Mouse (Mus musculus): ENCODE results near the gene Kctd12b.
"Not testable (repeated sequence)": the region's sequence is repeated elsewhere in the genome, so short reads cannot be mapped to it uniquely, and the experiment has no call there.

Gene Kctd12b

DNA sequence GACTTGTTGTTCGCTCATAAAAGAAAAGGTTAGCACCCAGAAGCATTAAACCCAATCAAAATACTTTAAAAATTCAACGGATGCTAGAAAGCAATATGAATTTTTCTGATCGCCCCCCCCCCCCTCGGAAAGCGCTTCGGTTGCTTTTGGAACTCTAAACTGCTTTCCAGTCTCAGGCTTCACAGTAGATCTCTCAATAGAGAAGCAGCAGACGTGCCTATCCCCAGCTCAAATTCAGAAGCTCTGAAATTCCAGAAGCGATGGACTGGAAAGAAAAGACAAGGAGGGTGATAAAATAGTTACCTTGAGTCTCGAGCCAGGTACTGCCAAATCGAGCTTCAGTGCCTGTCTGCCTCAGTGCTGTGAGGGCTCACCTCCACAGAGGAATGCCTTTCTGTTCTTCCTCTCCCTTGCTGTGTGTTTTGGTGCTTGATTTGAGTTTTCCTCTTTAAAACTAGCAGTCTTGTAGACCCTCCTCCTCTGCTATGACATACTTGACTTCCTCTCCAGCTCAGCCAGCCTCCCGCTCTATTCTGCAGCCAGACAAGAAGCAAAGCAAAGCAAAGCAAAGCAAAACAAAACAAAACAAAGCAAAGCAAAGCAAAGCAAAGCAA lies at the start of gene Kctd12b:
Kctd12b (minus strand) TSS at position 610 of the 614 bp plus-strand sequence.
- peak; percentile 20 for DNase-seq (ENCODE audit: low read depth)

DNA sequence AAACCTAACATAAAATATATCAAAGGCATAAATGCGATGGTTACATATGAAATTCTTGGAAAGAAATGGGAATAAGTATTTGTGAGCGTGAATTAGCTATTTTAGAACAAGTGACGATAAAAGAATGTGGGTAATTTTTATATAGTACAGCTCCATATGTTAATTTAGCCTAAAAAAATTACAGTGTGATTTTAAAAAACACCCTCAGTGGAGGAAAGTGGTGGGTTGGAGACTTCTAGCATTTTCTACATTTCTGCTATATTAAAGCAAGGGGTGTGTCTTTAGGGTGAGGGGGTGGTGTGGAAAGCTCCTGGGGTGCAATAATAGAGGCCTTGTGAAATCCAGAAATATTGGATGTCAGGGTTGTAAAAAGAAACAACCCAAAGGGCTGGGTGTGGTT lies 46.3 kb upstream of the Kctd12b start:
- DNase-seq (ENCODE audit: low read depth) = no peak

DNA sequence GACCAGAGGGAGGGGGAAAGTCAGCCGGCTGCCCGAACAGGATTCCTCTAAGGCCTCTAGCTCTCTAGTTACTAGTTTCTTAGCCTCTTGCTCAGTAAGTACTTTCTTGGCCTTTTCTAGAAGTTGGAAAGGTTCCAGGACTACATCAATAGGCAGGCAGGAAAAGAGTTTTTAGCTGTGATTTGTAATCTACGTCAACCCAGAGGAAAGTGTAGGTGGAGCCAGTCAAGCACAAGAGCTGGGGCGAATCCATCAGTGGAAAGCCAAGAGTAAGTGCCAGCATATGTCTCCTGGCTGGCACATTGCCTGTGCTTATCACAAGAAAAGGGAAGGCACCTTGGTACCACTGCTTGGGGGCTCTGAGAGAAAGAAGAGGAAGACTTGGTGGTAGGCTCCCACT lies 39.5 kb upstream of the Kctd12b start:
- DNase-seq (ENCODE audit: low read depth) = no peak

DNA sequence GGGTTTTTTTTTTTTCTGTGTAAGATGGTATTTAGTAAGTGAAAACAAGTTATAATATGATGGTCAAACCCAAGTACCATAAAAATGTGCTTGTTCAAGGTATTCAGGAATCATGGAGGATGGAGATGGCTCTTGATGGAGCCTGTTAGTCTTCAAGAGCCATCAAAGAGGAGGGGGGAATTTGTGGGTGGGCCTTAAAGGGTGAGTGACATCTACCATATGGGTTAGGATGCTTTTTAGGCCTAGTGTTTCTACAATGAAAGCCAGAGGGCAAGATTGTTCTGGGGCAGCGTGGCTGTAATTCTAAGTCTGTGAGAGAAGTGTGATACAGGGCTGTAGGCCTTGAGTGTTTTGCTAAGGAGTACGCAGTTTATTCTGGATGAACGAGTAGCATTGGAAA lies 28.2 kb upstream of the Kctd12b start:
- no peak for DNase-seq (ENCODE audit: low read depth)

DNA sequence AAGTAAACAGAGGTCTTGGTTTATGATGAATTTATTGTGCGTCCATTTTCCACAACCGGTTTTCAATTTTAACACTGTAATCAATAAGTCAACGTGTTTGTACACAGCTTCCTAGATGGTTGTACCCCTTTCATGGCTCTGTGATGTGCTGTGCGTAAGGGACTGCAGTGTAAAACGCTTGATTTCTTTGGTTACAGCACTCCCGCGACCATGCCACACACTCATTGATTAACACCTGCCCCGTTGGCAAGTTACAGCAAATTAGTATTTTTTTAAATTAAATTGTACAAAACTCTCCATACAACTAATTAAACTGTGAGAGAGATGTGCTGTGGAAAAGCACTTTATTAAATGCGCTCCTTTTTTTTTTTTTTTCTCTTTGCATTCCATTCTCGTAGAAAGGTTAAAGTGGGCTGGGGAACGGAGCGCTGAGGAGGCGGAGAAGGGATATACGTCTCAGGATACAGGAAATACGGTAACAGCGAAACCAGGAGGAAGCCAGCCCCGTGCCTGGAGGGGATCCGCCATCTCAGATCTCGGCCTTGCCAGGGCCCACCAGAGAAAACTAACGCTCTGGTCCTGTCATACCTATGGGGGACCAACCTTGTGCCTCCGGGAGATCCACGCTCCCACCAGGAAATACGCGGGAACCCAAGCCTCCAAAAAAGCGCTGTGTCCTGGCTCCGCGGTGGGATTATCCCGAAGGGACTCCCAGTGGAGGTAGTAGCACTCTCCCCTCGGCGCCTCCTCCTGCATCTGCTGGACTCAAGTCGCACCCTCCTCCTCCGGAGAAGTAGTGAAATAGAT lies 27.1 kb upstream of the Kctd12b start, which contains the start of gene Nbdy:
Nbdy (plus strand) TSS at position 481 of the 807 bp plus-strand sequence.
- DNase-seq (ENCODE audit: low read depth) = peak; percentile 62

DNA sequence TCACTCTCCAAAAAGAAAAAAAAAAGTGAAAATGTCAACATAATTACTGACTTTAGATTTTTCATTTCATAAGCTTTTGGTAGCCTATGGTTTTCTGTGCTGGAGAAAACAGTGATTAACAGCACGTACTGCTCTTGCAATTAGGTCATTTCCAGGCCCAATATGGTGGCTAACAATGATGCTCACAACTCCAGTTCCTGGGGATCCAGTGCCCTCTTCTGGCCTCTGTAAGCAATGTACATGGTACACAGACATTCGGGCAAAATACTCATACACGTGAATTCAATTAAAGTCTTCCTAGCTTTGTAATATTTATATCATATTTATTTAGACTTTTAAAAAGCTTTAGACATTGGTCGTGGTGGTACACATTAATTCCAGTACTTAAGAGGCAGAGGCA lies 23.4 kb upstream of the Kctd12b start:
- peak; percentile 46 for DNase-seq (ENCODE audit: low read depth)

DNA sequence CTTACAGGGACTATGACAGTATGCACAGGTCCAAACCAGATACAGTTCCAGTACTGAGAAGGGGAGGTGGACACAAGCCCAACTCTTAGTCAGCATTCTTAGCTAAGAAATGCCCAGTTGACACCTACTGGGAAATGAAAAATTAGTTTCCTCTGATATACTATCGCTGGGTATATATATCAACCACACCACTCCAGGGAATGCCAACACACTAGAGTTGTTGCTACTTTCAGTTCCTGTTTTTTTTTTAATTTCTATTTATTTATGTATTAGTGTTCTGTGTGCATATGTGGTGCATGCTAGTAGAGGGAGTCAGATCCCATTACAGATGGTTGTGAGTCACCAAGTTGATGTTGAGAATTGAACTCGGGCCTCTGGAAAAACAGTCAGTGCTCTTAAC lies 20.5 kb upstream of the Kctd12b start:
- no peak for DNase-seq (ENCODE audit: low read depth)

DNA sequence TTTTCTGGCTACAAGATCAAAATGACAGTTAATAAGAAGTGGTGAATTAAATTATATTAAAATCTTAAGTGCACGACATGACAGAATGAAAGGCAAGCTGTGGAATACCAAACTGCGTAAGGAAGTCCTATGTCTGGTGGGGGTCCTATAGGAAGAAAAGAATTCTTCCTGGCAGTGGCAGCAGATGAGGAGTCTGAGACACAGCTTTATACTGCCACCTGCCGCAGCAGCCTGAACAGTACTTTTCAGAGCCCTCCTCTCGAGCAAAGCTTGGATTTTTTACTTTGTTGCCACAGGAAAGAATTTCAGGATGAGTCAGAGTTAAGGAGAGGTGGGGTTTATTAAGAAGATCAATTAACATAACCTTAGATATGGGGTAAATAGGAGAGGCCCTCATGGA lies 11.5 kb upstream of the Kctd12b start:
- DNase-seq (ENCODE audit: low read depth) = no peak

DNA sequence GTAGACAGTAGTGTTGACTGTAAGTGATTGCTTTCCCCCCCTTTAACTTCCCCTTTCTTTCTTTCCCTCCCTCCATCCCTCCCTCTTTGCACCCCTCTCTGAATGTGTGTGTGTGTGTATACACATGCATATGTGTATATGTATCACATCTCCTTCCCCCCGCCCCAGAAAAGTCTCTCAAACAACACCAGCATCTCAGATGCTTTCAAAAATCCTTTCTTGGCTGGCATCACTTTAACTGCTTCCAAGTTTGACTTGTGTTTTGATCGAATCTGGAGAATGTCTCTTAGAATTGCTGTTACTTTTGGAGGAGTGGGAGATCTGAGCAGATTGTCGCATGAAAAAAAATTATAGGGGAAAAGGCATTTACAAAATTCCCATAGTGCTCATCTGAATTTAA lies 4.3 kb upstream of the Kctd12b start:
- no peak for DNase-seq (ENCODE audit: low read depth)

DNA sequence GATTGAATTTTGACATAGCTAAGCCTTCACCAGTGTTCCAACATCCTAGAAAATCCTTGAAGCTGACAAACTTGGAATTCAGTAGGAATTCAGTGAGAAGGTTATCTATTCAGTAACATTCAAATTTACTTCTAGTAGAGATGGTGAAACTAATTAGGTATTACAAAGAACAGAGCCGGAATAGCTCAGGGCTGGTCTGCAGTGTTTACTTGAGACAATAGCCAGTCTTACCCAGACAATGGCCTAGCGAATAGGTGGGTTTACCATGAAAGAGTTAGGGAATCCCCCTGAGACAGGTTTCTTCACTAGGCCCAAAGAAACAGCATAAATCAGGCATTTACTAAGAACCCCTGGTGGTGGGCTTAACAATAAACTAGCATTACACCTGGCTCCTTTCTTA lies 28.0 kb downstream of the Kctd12b start:
- not testable (repeated sequence) for DNase-seq (ENCODE audit: low read depth)

DNA sequence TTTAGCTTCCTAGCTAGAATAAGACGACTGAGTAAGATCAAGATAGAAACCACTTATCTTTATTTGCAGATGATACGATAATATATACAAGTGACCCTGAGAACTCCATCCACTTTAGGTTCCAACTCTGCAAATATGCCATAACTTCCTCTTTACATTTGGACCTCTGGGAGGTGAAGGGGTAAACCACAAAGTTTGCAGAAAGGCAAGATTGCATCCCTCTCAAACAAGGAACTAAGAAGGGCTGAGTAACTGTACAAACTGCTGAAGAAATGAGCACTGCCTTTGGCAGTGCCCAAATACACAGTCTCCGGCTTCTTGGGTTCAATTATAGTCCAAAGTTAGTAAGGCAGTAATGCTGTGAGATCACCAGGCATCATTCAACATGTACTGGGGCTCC lies 31.3 kb downstream of the Kctd12b start:
- DNase-seq (ENCODE audit: low read depth) = no peak

DNA sequence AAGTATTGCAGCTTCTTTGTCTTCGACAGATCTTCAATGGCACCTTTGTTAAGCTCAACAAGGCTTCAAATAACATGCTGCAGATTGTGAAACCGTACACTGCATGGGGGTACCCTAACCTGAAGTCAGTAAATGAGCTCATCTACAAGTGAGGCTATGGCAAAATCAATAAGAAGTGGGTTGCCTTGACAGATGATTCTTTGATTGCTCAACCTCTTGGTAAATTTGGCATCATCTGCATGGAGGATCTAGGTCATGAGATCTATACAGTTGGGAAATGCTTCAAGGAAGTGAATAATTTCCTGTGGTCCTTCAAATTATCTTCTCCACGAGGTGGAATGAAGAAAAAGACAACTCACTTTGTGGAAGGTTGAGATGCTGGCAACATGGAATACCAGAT lies 39.2 kb downstream of the Kctd12b start:
- DNase-seq (ENCODE audit: low read depth) = no peak

DNA sequence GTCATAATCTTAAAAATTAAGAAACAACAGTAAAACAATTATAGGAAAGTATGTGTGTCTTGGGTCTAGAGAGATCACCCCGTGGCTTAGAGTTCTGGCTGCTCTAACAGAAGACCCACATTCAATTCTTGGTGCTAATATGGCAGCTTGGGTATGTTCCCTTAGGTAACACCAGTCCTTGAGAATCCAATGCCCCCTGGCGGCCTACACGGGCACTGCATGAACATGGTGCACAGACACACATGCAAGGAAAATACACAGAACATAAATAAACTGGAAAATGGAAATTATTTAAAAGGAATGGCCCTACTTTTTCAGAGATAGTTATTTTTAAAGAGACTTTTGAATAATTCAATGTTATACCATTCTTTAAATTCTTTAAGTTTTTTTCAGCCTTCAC lies 55.6 kb downstream of the Kctd12b start:
- DNase-seq (ENCODE audit: low read depth) = peak; percentile 25

DNA sequence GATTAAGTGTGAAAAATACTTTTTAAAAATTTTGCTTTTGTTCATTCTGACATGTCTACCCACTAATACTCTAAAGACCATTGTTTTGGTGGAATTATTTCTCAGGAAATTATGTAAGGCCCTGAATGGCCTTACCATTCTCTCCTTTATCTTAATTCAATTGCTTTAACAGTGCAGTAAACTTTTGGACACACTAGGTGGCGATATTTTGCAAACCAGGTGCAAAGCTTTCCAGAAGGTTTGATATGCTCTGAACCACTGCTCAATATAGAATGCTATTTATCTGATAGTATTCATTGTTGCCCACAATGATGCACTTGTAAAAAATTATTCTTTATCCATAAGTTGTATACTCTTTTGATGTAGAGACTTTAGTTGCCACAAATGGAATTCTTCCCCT lies 59.9 kb downstream of the Kctd12b start:
- DNase-seq (ENCODE audit: low read depth) = peak; percentile 32

Measured in induced T-regulatory cell, adult 2 months (primary cell).